Mouse (Mus musculus): ENCODE data around the gene Tlr9.

GRCm38 (mm10) chr9:106237401-106237800 lies 15.0 kb downstream of the Tlr9 start:
- no peak for TF ChIP-seq GATA1 (IDR thresholded peaks at IDR 0.05; ENCODE audit: borderline replicate concordance, low read length)
- no peak for TF ChIP-seq FLI1 (IDR thresholded peaks at IDR 0.05; ENCODE audit: low read length)

All from megakaryocyte, embryonic 14.5 days (primary cell).